Comparison of ENCODE assay signal across 9 mouse cellular contexts in genomic region chr9:44133287-44133686, GRCm38 (mm10). TPM values are rescaled to one million over a fixed set of nuclear protein-coding genes. Genes with fewer than 3 reads are reported as not detected.
DNase-seq lines count a peak whose midpoint lies in the region; ATAC-seq lines count a peak whose summit lies in the region.
"Had no signal": no experiment of that assay in that cellular context is flagged by ENCODE, and none has a peak within 500 bp of the region (broad histone marks: within the 10 kb centered on the region; RNA-seq: fewer than 3 reads in every experiment).

No protein-coding gene starts in this region.

- ATAC-seq in kidney, embryonic 14.5 days (ENCODE audit: low FRiP score, low TSS enrichment): no peak
- no peak for ATAC-seq in embryonic facial prominence, embryonic 13.5 days (ENCODE audit: insufficient number of reproducible peaks, insufficient read depth, low FRiP score, low TSS enrichment, low read depth)
- no peak for ATAC-seq in hindbrain, embryonic 14.5 days (ENCODE audit: low FRiP score)
- no peak for ATAC-seq in midbrain, embryonic 14.5 days (ENCODE audit: low FRiP score, low TSS enrichment)

- H3K27ac ChIP-seq in kidney, embryonic 14.5 days (ENCODE audit: low read depth, low read length): peak overlapping the region; percentile 78
- H3K27ac ChIP-seq in embryonic facial prominence, embryonic 13.5 days: peak overlapping the region; percentile 49; the same call in 1 of the 2 replicates
- no peak overlapping the region for H3K27ac ChIP-seq in hindbrain, embryonic 14.5 days
- H3K27ac ChIP-seq in midbrain, embryonic 14.5 days (replicated peaks; ENCODE audit: low read depth, low read length): no peak overlapping the region

- no peak for DNase-seq in kidney, postnatal 14 days
- no peak for DNase-seq in hindbrain, embryonic 14.5 days (ENCODE audit: low spot score)
- DNase-seq in midbrain, embryonic 14.5 days: no peak
- no peak for DNase-seq in urinary bladder, postnatal 36 days (ENCODE audit: low spot score in 2 of 2)
- no peak for DNase-seq in layer of hippocampus, adult 8-10 months (ENCODE audit: low spot score in 2 of 2)
- DNase-seq in right cerebral cortex, postnatal 25 days: no peak

- no peaks in the 10 kb centered on the region for H3K9me3 ChIP-seq in kidney, embryonic 14.5 days (ENCODE audit: control insufficient read depth, low read length)
- H3K9me3 ChIP-seq in embryonic facial prominence, embryonic 13.5 days: no peaks in the 10 kb centered on the region
- no peaks in the 10 kb centered on the region for H3K9me3 ChIP-seq in hindbrain, embryonic 14.5 days (ENCODE audit: control insufficient read depth, low read length)
- no peaks in the 10 kb centered on the region for H3K9me3 ChIP-seq in midbrain, embryonic 14.5 days (ENCODE audit: control insufficient read depth, low read length)

- H3K4me1 ChIP-seq in kidney, embryonic 14.5 days (ENCODE audit: control insufficient read depth, insufficient read depth, low read length): peaks cover 46% of the 10 kb centered on the region
- H3K4me1 ChIP-seq in embryonic facial prominence, embryonic 13.5 days: peaks cover 58% of the 10 kb centered on the region
- peaks cover 36% of the 10 kb centered on the region for H3K4me1 ChIP-seq in hindbrain, embryonic 14.5 days (replicated peaks; ENCODE audit: control insufficient read depth, insufficient read depth, low read length)
- peaks cover 42% of the 10 kb centered on the region for H3K4me1 ChIP-seq in midbrain, embryonic 14.5 days (ENCODE audit: control insufficient read depth, insufficient read depth, low read length)

- H3K9ac ChIP-seq in kidney, embryonic 14.5 days (ENCODE audit: low read depth, low read length): no peak overlapping the region; the same call in 1 of the 2 replicates
- H3K9ac ChIP-seq in embryonic facial prominence, embryonic 13.5 days: no peak overlapping the region
- H3K9ac ChIP-seq in hindbrain, embryonic 14.5 days: no peak overlapping the region
- no peak overlapping the region for H3K9ac ChIP-seq in midbrain, embryonic 14.5 days (replicated peaks; ENCODE audit: low read length)

- 10% methylated on average over 2 of the region's 2 CpGs for WGBS in kidney, embryonic 14.5 days
- 3% methylated on average over 2 of the region's 2 CpGs for WGBS in embryonic facial prominence, embryonic 13.5 days
- WGBS in hindbrain, embryonic 14.5 days: 14% methylated on average over 2 of the region's 2 CpGs
- 5% methylated on average over 2 of the region's 2 CpGs for WGBS in midbrain, embryonic 14.5 days

- no peaks in the 10 kb centered on the region for H3K27me3 ChIP-seq in kidney, embryonic 14.5 days (ENCODE audit: control insufficient read depth, insufficient read depth, low read length)
- H3K27me3 ChIP-seq in embryonic facial prominence, embryonic 13.5 days: peaks cover 43% of the 10 kb centered on the region
- peaks cover 63% of the 10 kb centered on the region for H3K27me3 ChIP-seq in hindbrain, embryonic 14.5 days (ENCODE audit: control insufficient read depth, insufficient read depth, low read length)
- H3K27me3 ChIP-seq in midbrain, embryonic 14.5 days (ENCODE audit: control insufficient read depth, insufficient read depth, low read length): peaks cover 32% of the 10 kb centered on the region
- H3K27me3 ChIP-seq: Patski had no signal

- peak overlapping the region; percentile 61; the same call in 1 of the 2 replicates for H3K4me3 ChIP-seq in kidney, embryonic 14.5 days (ENCODE audit: low read length)
- H3K4me3 ChIP-seq in embryonic facial prominence, embryonic 13.5 days: peak overlapping the region; percentile 67
- 0 out of 2 replicates have a peak overlapping the region, but pooled peaks have one; percentile 42 for H3K4me3 ChIP-seq in hindbrain, embryonic 14.5 days (replicated peaks; ENCODE audit: low read length)
- H3K4me3 ChIP-seq in midbrain, embryonic 14.5 days (replicated peaks; ENCODE audit: low read depth, low read length): no peak overlapping the region

- H3K36me3 ChIP-seq in kidney, embryonic 14.5 days (ENCODE audit: control insufficient read depth, insufficient read depth, low read length): no peaks in the 10 kb centered on the region
- H3K36me3 ChIP-seq in embryonic facial prominence, embryonic 13.5 days: peaks cover 5% of the 10 kb centered on the region
- H3K36me3 ChIP-seq in hindbrain, embryonic 14.5 days (replicated peaks; ENCODE audit: control insufficient read depth, insufficient read depth): no peaks in the 10 kb centered on the region
- no peaks in the 10 kb centered on the region for H3K36me3 ChIP-seq in midbrain, embryonic 14.5 days (ENCODE audit: control insufficient read depth, insufficient read depth, low read length)

- peak overlapping the region; percentile 80 for H3K4me2 ChIP-seq in kidney, embryonic 14.5 days (replicated peaks; ENCODE audit: low read depth, low read length)
- H3K4me2 ChIP-seq in embryonic facial prominence, embryonic 13.5 days: peak overlapping the region; percentile 83
- H3K4me2 ChIP-seq in hindbrain, embryonic 14.5 days (replicated peaks): peak overlapping the region; percentile 84
- peak overlapping the region; percentile 79 for H3K4me2 ChIP-seq in midbrain, embryonic 14.5 days (ENCODE audit: low read length)

RNA-seq across cellular contexts. Expression of gene Mcam, which starts 1.0 kb away (rescaled TPM):
- polyA plus RNA-seq in kidney, embryonic 14.5 days (2014; fragmentation: Nextera tagmentation; extraction: Ambion mirVana): 26.3 and 39.7 TPM in 2 replicates
- 25.6 and 28.9 TPM in 2 replicates for polyA plus RNA-seq in embryonic facial prominence, embryonic 13.5 days (2015; fragmentation: Nextera tagmentation; extraction: Ambion mirVana)
- 12.6 and 13.6 TPM in 2 replicates for polyA plus RNA-seq in hindbrain, embryonic 14.5 days (2014; fragmentation: Nextera tagmentation; extraction: Ambion mirVana)
- 6.1 and 13.2 TPM in 2 replicates for polyA plus RNA-seq in midbrain, embryonic 14.5 days (2014; fragmentation: Nextera tagmentation; extraction: Ambion mirVana)
- total RNA-seq in layer of hippocampus, adult 8-10 months (2022): 10 to 100 TPM; 13.3 to 16.8 (median 14.8) TPM

RNA-seq across cellular contexts. Expression of gene Rnf26, which starts 20.0 kb away (rescaled TPM):
- polyA plus RNA-seq in kidney, embryonic 14.5 days (2014; fragmentation: Nextera tagmentation; extraction: Ambion mirVana): 51.1 and 78.4 TPM in 2 replicates
- 73.3 and 80.1 TPM in 2 replicates for polyA plus RNA-seq in embryonic facial prominence, embryonic 13.5 days (2015; fragmentation: Nextera tagmentation; extraction: Ambion mirVana)
- polyA plus RNA-seq in hindbrain, embryonic 14.5 days (2014; fragmentation: Nextera tagmentation; extraction: Ambion mirVana): 30.6 and 32.7 TPM in 2 replicates
- 25.7 and 29.9 TPM in 2 replicates for polyA plus RNA-seq in midbrain, embryonic 14.5 days (2014; fragmentation: Nextera tagmentation; extraction: Ambion mirVana)
- 10 to 100 TPM; 27.2 to 31.7 (median 28.4) TPM for total RNA-seq in layer of hippocampus, adult 8-10 months (2022)

RNA-seq across cellular contexts. Expression of gene Gm49380, which starts 20.0 kb away (rescaled TPM):
- polyA plus RNA-seq in kidney, embryonic 14.5 days (2014; fragmentation: Nextera tagmentation; extraction: Ambion mirVana): 0.09 and 0.14 TPM in 2 replicates
- 0.30 and 0.48 TPM in 2 replicates for polyA plus RNA-seq in embryonic facial prominence, embryonic 13.5 days (2015; fragmentation: Nextera tagmentation; extraction: Ambion mirVana)
- 0.35 TPM in 1 of 2 replicates, not detected in the other for polyA plus RNA-seq in hindbrain, embryonic 14.5 days (2014; fragmentation: Nextera tagmentation; extraction: Ambion mirVana)
- polyA plus RNA-seq in midbrain, embryonic 14.5 days (2014; fragmentation: Nextera tagmentation; extraction: Ambion mirVana): 0.11 and 0.12 TPM in 2 replicates
- 1 to 10 TPM in 1 of 4 experiments, under 1 TPM in 3; 0.43 to 1.1 (median 0.58) TPM for total RNA-seq in layer of hippocampus, adult 8-10 months (2022)

RNA-seq across cellular contexts. Expression of gene C1qtnf5, which starts 26.2 kb away (rescaled TPM):
- 4.6 and 5.4 TPM in 2 replicates for polyA plus RNA-seq in kidney, embryonic 14.5 days (2014; fragmentation: Nextera tagmentation; extraction: Ambion mirVana)
- 1.5 and 2.8 TPM in 2 replicates for polyA plus RNA-seq in embryonic facial prominence, embryonic 13.5 days (2015; fragmentation: Nextera tagmentation; extraction: Ambion mirVana)
- 7.0 and 8.0 TPM in 2 replicates for polyA plus RNA-seq in hindbrain, embryonic 14.5 days (2014; fragmentation: Nextera tagmentation; extraction: Ambion mirVana)
- 3.7 and 4.0 TPM in 2 replicates for polyA plus RNA-seq in midbrain, embryonic 14.5 days (2014; fragmentation: Nextera tagmentation; extraction: Ambion mirVana)
- 10 to 100 TPM; 14.6 to 23.4 (median 18.8) TPM for total RNA-seq in layer of hippocampus, adult 8-10 months (2022)

RNA-seq across cellular contexts. Expression of gene Mfrp, which starts 31.8 kb away (rescaled TPM):
- 0.14 TPM in 1 of 2 replicates, not detected in the other for polyA plus RNA-seq in kidney, embryonic 14.5 days (2014; fragmentation: Nextera tagmentation; extraction: Ambion mirVana)
- 0.21 and 0.39 TPM in 2 replicates for polyA plus RNA-seq in embryonic facial prominence, embryonic 13.5 days (2015; fragmentation: Nextera tagmentation; extraction: Ambion mirVana)
- polyA plus RNA-seq in hindbrain, embryonic 14.5 days (2014; fragmentation: Nextera tagmentation; extraction: Ambion mirVana): 0.31 and 0.41 TPM in 2 replicates
- polyA plus RNA-seq in midbrain, embryonic 14.5 days (2014; fragmentation: Nextera tagmentation; extraction: Ambion mirVana): 0.09 and 0.11 TPM in 2 replicates
- total RNA-seq in layer of hippocampus, adult 8-10 months (2022): 1 to 10 TPM in 2 of 4 experiments, under 1 TPM in 2; 0.33 to 1.4 (median 0.95) TPM

Comparison
In these comparisons a context has a peak if more than half of its experiments do, and no peak if none do; other contexts are left out.
1. H3K27ac ChIP-seq: peak in kidney, embryonic 14.5 days (single experiment) and embryonic facial prominence, embryonic 13.5 days (single experiment); none in hindbrain, embryonic 14.5 days (single experiment) and midbrain, embryonic 14.5 days (single experiment).
2. Peak in every context shown above with its lines, with median percentiles within 50 percentile points of each other: H3K4me2 ChIP-seq.